Mouse (Mus musculus): ENCODE data around the gene Frs3.

DNA sequence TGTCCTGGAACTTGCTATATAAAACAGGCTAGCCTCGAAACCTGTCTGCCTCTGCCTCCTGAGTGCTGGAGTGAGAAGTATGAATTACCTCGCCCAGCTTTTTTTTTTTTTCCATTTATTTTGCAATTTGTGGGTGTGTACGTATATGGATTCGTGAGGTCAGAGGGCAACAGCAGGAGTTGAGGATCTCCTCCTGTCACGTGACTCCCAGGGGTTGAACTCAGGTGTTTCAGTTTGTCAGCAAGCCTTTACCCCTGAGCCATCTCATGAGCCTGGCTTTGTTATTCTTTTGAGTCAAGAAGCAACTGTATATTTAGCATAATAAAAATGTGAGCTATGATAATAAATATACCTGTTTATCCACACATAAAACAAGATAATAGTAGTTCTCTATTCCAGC, 33.1 kb upstream of the Frs3 start:
- TF ChIP-seq CTCF (IDR thresholded peaks at IDR 0.05; ENCODE audit: low read depth, low read length) (no peak), TAL1 (conservative IDR thresholded peaks at IDR 0.05; ENCODE audit: low read depth, low read length) (no peak), POLR2AphosphoS5 (IDR thresholded peaks at IDR 0.05; ENCODE audit: insufficient replicate concordance, low read depth, low read length) (no peak)
